Mouse (Mus musculus): ENCODE data around the gene Thsd4. TPM values are rescaled to one million over a fixed set of nuclear protein-coding genes. Genes with fewer than 3 reads are reported as not detected.

Gene Thsd4
- polyA plus RNA-seq, 1 experiment from 2014 or later: 20.2 TPM

DNA sequence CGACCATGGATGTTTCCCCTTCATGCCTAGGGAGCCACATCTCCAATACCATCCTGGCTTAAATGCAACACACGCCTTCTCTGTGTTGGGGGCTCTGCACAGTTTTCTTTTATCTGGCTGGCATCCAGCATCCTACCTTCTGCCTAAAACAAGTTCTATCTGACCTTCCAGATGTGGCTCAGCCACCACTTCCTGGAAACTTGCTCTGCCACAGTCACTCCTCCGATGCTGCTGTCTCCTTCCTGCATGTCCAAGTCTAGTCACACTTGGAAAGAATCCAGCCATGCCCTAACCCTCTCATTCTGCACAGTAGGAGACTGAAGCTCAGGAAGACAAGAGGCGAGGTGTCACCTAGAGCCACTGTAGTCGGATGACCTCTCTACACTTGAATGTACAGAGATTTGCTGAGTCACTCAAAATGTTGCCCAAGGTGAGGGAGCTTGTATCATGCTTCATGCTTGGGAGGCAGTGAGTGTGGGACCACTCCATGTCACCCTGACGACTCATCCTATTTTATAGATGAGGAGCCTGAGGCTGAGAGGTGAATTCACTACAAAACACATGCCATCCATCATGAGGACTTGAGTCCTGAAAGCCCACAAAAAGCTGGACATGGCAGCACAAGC lies 259.2 kb downstream of the Thsd4 start:
- Histone ChIP-seq H3K27me3 (replicated peaks; ENCODE audit: control insufficient read depth, insufficient read depth, low read length) (no peaks in the 10 kb centered on the region), H3K4me1 (ENCODE audit: control insufficient read depth, insufficient read depth, low read length) (no peaks in the 10 kb centered on the region), H3K9me3 (ENCODE audit: control insufficient read depth, low read length) (no peaks in the 10 kb centered on the region), H3K4me3 (ENCODE audit: low read length) (no peak overlapping the region), H3K9ac (ENCODE audit: low read depth, low read length) (no peak overlapping the region), H3K27ac (ENCODE audit: low read length) (no peak overlapping the region), H3K36me3 (ENCODE audit: control insufficient read depth, insufficient read depth, low read length) (no peaks in the 10 kb centered on the region), H3K4me2 (ENCODE audit: low read depth, low read length) (no peak overlapping the region)
- WGBS: 72% methylated on average over 6 of the region's 6 CpGs
- no peak for ATAC-seq

DNA sequence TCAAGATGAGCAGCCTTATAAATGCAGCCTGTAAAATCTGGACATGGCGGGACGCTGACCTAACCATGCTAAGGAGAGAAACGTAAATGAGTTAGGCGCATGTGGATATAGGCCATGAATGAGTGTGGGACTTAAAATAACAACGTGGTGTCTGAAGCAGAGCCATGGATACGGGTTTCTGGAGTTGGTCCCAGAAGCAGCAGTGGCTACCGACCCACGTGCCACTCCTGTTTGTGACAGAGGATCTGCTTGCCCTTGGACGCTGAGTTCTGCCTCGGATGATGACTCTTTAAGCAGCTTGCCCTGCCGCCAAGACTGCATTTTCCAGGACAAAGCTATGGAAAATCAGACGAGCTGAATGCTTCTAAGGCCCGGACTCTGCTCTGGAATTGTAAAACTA lies 262.2 kb downstream of the Thsd4 start:
- Histone ChIP-seq H3K4me3 (ENCODE audit: low read length) (no peak overlapping the region), H3K4me1 (ENCODE audit: control insufficient read depth, insufficient read depth, low read length) (no peaks in the 10 kb centered on the region), H3K4me2 (ENCODE audit: low read depth, low read length) (no peak overlapping the region), H3K9me3 (ENCODE audit: control insufficient read depth, low read length) (no peaks in the 10 kb centered on the region), H3K36me3 (ENCODE audit: control insufficient read depth, insufficient read depth, low read length) (no peaks in the 10 kb centered on the region), H3K27me3 (replicated peaks; ENCODE audit: control insufficient read depth, insufficient read depth, low read length) (no peaks in the 10 kb centered on the region), H3K9ac (ENCODE audit: low read depth, low read length) (no peak overlapping the region), H3K27ac (ENCODE audit: low read length) (no peak overlapping the region)
- 89% methylated on average over 13 of the region's 13 CpGs for WGBS
- ATAC-seq: no peak

DNA sequence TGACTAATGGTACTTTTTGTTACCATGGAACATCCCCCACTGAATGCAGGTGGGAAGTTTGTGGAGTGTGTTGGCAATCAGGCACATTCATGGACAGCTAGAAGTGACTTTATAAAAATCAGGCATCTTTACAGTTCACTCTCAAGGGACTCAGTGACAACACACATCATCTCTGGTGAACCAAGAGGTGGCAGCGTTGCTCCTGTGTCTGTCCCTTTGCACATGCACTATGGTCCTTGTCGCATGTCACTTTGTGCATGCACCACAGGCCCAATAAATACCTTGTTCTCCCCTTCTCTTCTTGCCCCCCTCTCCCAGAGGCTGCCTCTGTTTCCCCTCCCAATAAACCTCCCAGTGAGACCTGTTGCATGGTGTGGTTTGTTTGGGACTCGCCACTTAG lies 270.1 kb downstream of the Thsd4 start:
- H3K27me3 ChIP-seq (replicated peaks; ENCODE audit: control insufficient read depth, insufficient read depth, low read length): no peaks in the 10 kb centered on the region
- H3K27ac ChIP-seq (ENCODE audit: low read length): no peak overlapping the region
- 63% methylated on average over 3 of the region's 3 CpGs for WGBS
- H3K4me3 ChIP-seq (ENCODE audit: low read length): no peak overlapping the region
- ATAC-seq: no peak
- no peak overlapping the region for H3K4me2 ChIP-seq (ENCODE audit: low read depth, low read length)
- no peak overlapping the region for H3K9ac ChIP-seq (ENCODE audit: low read depth, low read length)
- H3K9me3 ChIP-seq (ENCODE audit: control insufficient read depth, low read length): no peaks in the 10 kb centered on the region
- no peaks in the 10 kb centered on the region for H3K36me3 ChIP-seq (ENCODE audit: control insufficient read depth, insufficient read depth, low read length)
- H3K4me1 ChIP-seq (ENCODE audit: control insufficient read depth, insufficient read depth, low read length): no peaks in the 10 kb centered on the region

GRCm38 (mm10) chr9:60250403-60250802 lies 271.4 kb downstream of the Thsd4 start:
- no peaks in the 10 kb centered on the region for H3K36me3 ChIP-seq (ENCODE audit: control insufficient read depth, insufficient read depth, low read length)
- H3K4me3 ChIP-seq (ENCODE audit: low read length): no peak overlapping the region
- no peak overlapping the region for H3K27ac ChIP-seq (ENCODE audit: low read length)
- no peaks in the 10 kb centered on the region for H3K27me3 ChIP-seq (replicated peaks; ENCODE audit: control insufficient read depth, insufficient read depth, low read length)
- H3K4me2 ChIP-seq (ENCODE audit: low read depth, low read length): no peak overlapping the region
- H3K9me3 ChIP-seq (ENCODE audit: control insufficient read depth, low read length): no peaks in the 10 kb centered on the region
- no peaks in the 10 kb centered on the region for H3K4me1 ChIP-seq (ENCODE audit: control insufficient read depth, insufficient read depth, low read length)
- H3K9ac ChIP-seq (ENCODE audit: low read depth, low read length): no peak overlapping the region
- ATAC-seq: no peak

DNA sequence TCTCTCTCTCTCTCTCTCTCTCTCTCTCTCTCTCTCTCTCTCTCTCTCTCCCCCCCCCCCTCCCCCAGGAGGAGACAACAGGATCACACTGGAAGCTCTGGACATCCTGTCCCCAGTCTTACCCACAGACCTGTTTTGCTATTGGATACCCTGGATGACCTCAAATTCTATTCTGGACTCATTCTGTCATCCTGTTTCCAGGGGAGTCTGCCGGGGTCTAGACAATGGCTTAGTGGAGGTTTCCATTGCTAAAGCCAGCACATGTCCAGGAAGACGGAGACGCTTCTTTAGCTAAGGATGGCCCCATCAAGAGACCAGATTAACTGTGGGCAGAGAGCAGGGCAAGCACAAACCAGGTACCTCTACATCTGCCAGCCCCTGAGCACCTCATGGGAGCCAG lies 273.8 kb downstream of the Thsd4 start:
- no peak for ATAC-seq
- Histone ChIP-seq H3K36me3 (ENCODE audit: control insufficient read depth, insufficient read depth, low read length) (no peaks in the 10 kb centered on the region), H3K9ac (ENCODE audit: low read depth, low read length) (no peak overlapping the region), H3K4me1 (ENCODE audit: control insufficient read depth, insufficient read depth, low read length) (0 out of 2 replicates have a peak, but pooled peaks cover 2% of the 10 kb centered on the region), H3K4me3 (ENCODE audit: low read length) (no peak overlapping the region), H3K9me3 (ENCODE audit: control insufficient read depth, low read length) (no peaks in the 10 kb centered on the region), H3K27ac (ENCODE audit: low read length) (no peak overlapping the region), H3K4me2 (ENCODE audit: low read depth, low read length) (no peak overlapping the region), H3K27me3 (replicated peaks; ENCODE audit: control insufficient read depth, insufficient read depth, low read length) (no peaks in the 10 kb centered on the region)
- 89% methylated on average over 3 of the region's 3 CpGs for WGBS

DNA sequence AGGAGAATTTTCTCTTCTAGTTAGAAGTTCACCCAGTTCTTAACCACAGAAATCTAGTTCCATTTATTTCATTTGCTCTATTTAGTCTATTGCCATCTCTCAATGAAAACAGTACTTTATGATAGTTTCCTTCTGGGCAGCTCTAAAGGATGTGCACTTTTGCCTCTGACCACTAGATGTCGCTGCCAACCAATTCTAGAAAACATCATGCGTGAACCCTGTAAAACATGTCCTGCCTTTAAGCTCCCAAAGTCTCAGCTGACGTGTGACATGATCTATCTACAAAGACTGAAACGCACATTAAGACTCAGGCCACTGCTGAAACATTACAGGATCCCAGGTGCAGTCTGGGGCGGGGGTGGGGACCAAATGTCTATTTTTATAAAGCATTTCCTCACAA lies 276.9 kb downstream of the Thsd4 start:
- WGBS: 6% methylated on average over 5 of the region's 5 CpGs

DNA sequence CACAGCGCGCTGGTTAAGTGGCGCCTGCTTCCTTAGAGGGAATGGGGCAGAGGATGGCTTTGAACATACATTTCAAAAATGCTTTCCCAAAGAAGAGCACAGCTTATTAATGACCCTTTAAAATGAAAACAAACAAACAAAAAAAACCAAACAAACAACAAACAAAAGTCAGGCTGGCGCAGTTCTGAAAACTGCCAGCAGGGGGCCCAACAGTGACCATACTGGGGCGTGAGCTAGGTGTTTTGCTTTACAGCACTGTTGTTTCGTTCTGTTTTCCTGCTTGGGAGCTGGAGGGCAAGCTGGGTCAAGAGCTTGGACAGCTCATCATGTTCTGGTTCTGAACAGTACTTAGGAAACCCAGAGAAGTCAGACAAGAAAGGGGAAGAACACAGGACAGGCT lies 278.3 kb downstream of the Thsd4 start:
- Histone ChIP-seq H3K27ac (ENCODE audit: low read length) (no peak overlapping the region), H3K4me1 (ENCODE audit: control insufficient read depth, insufficient read depth, low read length) (0 out of 2 replicates have a peak, but pooled peaks cover 2% of the 10 kb centered on the region), H3K9ac (ENCODE audit: low read depth, low read length) (no peak overlapping the region), H3K4me3 (ENCODE audit: low read length) (no peak overlapping the region), H3K36me3 (ENCODE audit: control insufficient read depth, insufficient read depth, low read length) (no peaks in the 10 kb centered on the region), H3K9me3 (ENCODE audit: control insufficient read depth, low read length) (no peaks in the 10 kb centered on the region), H3K27me3 (replicated peaks; ENCODE audit: control insufficient read depth, insufficient read depth, low read length) (no peaks in the 10 kb centered on the region), H3K4me2 (ENCODE audit: low read depth, low read length) (no peak overlapping the region)
- 69% methylated on average over 6 of the region's 6 CpGs for WGBS
- ATAC-seq: no peak

More for the DNA sequence above, 276.9 kb downstream of the Thsd4 start:
- H3K9me3 ChIP-seq (ENCODE audit: control insufficient read depth, low read length): no peaks in the 10 kb centered on the region
- 0 out of 2 replicates have a peak, but pooled peaks cover 2% of the 10 kb centered on the region for H3K4me1 ChIP-seq (ENCODE audit: control insufficient read depth, insufficient read depth, low read length)
- peak overlapping the region; percentile 14; the same call in 1 of the 2 replicates for H3K9ac ChIP-seq (ENCODE audit: low read depth, low read length)
- no peaks in the 10 kb centered on the region for H3K27me3 ChIP-seq (replicated peaks; ENCODE audit: control insufficient read depth, insufficient read depth, low read length)
- no peaks in the 10 kb centered on the region for H3K36me3 ChIP-seq (ENCODE audit: control insufficient read depth, insufficient read depth, low read length)
- no peak overlapping the region for H3K4me2 ChIP-seq (ENCODE audit: low read depth, low read length)
- peak; percentile 58 for ATAC-seq
- H3K27ac ChIP-seq (ENCODE audit: low read length): no peak overlapping the region
- H3K4me3 ChIP-seq (ENCODE audit: low read length): no peak overlapping the region

GRCm38 (mm10) chr9:60237667-60238066 lies 284.2 kb downstream of the Thsd4 start:
- no peaks in the 10 kb centered on the region for H3K9me3 ChIP-seq (ENCODE audit: control insufficient read depth, low read length)

GRCm38 (mm10) chr9:60236155-60236554 lies 285.7 kb downstream of the Thsd4 start:
- Histone ChIP-seq H3K27ac (ENCODE audit: low read length) (no peak overlapping the region), H3K27me3 (replicated peaks; ENCODE audit: control insufficient read depth, insufficient read depth, low read length) (no peaks in the 10 kb centered on the region), H3K9ac (ENCODE audit: low read depth, low read length) (no peak overlapping the region), H3K36me3 (ENCODE audit: control insufficient read depth, insufficient read depth, low read length) (no peaks in the 10 kb centered on the region), H3K4me2 (ENCODE audit: low read depth, low read length) (no peak overlapping the region), H3K4me3 (ENCODE audit: low read length) (no peak overlapping the region), H3K4me1 (ENCODE audit: control insufficient read depth, insufficient read depth, low read length) (peaks cover 30% of the 10 kb centered on the region), H3K9me3 (ENCODE audit: control insufficient read depth, low read length) (no peaks in the 10 kb centered on the region)
- 77% methylated on average over 9 of the region's 9 CpGs for WGBS
- no peak for ATAC-seq

More at GRCm38 (mm10) chr9:60237667-60238066, 284.2 kb downstream of the Thsd4 start:
- no peaks in the 10 kb centered on the region for H3K36me3 ChIP-seq (ENCODE audit: control insufficient read depth, insufficient read depth, low read length)
- peaks cover 24% of the 10 kb centered on the region for H3K4me1 ChIP-seq (ENCODE audit: control insufficient read depth, insufficient read depth, low read length)
- ATAC-seq: no peak
- no peak overlapping the region for H3K4me2 ChIP-seq (ENCODE audit: low read depth, low read length)
- H3K9ac ChIP-seq (ENCODE audit: low read depth, low read length): no peak overlapping the region
- no peaks in the 10 kb centered on the region for H3K27me3 ChIP-seq (replicated peaks; ENCODE audit: control insufficient read depth, insufficient read depth, low read length)
- H3K4me3 ChIP-seq (ENCODE audit: low read length): no peak overlapping the region
- WGBS: 39% methylated on average over 4 of the region's 4 CpGs
- H3K27ac ChIP-seq (ENCODE audit: low read length): no peak overlapping the region
